Mouse (Mus musculus): ENCODE data around the gene Sdhaf3. TPM values are rescaled to one million over a fixed set of nuclear protein-coding genes. Genes with fewer than 3 reads are reported as not detected.

The Sdhaf3 gene
- 0.85 and 1.1 TPM in 2 replicates for polyA plus RNA-seq (2012; rRNA removed)

GRCm38 (mm10) chr6:6955764-6956561 lies at the start of gene Sdhaf3:
Sdhaf3 (plus strand) TSS chr6:6956004.

Other genes with a start within 250 kb of the Sdhaf3 start
- not detected in 2 replicates for gene Dlx6, start 92.7 kb upstream of the Sdhaf3 start, polyA plus RNA-seq (2012; rRNA removed)
- 0.02 TPM in 1 of 2 replicates, not detected in the other for gene Dlx5, start 73.9 kb upstream of the Sdhaf3 start, polyA plus RNA-seq (2012; rRNA removed)